In genomic region chr10:56598191-56598590, GRCm38 (mm10) we compare ENCODE assay signal across 15 mouse cellular contexts.
DNase-seq lines count a peak whose midpoint lies in the region; ATAC-seq and TF ChIP-seq lines count a peak whose summit lies in the region.
"Had no signal": no experiment of that assay in that cellular context is flagged by ENCODE, and none has a peak within 500 bp of the region (broad histone marks: within the 10 kb centered on the region; RNA-seq: fewer than 3 reads in every experiment).

No protein-coding gene starts in this region.

- H3K9me3 ChIP-seq in kidney, postnatal 0 days (replicated peaks; ENCODE audit: low read length) = no peaks in the 10 kb centered on the region
- H3K9me3 ChIP-seq in forebrain, embryonic 12.5 days = no peaks in the 10 kb centered on the region
- H3K9me3 ChIP-seq in forebrain, embryonic 13.5 days (replicated peaks) = no peaks in the 10 kb centered on the region
- H3K9me3 ChIP-seq: embryonic facial prominence, embryonic 13.5 days; liver, embryonic 13.5 days had no signal

- TF ChIP-seq CTCF in gastrocnemius, adult 2 months (IDR thresholded peaks at IDR 0.05) = no peak
- no peak for TF ChIP-seq CTCF in kidney, postnatal 0 days (IDR thresholded peaks at IDR 0.05; ENCODE audit: low read depth)

- H3K4me2 ChIP-seq in kidney, postnatal 0 days (ENCODE audit: low read length) = no peak overlapping the region
- H3K4me2 ChIP-seq in forebrain, embryonic 12.5 days = no peak overlapping the region
- H3K4me2 ChIP-seq in forebrain, embryonic 13.5 days = no peak overlapping the region
- H3K4me2 ChIP-seq: embryonic facial prominence, embryonic 13.5 days; liver, embryonic 13.5 days; midbrain, embryonic 11.5 days had no signal

- no peak for DNase-seq in gastrocnemius, adult 2 months
- DNase-seq in gastrocnemius, postnatal 4 days (ENCODE audit: low spot score in 2 of 2) = no peak
- DNase-seq in kidney, postnatal 0 days (ENCODE audit: low spot score) = peak; percentile 31
- DNase-seq in kidney, postnatal 25 days = no peak
- DNase-seq in 3T3-L1 (ENCODE audit: low read depth, low spot score) = peak; percentile 77
- peak; percentile 35 for DNase-seq in c-Kit-positive CD71-negative TER-119-negative erythroid progenitor cells, embryonic 14.5 days (ENCODE audit: low read depth)
- DNase-seq: cerebellum, postnatal 25 days; liver, embryonic 13.5 days; thymus, postnatal 36 days had no signal

- peak overlapping the region; percentile 80 for H3K27ac ChIP-seq in gastrocnemius, adult 2 months
- no peak overlapping the region for H3K27ac ChIP-seq in kidney, postnatal 0 days
- no peak overlapping the region for H3K27ac ChIP-seq in forebrain, embryonic 12.5 days
- H3K27ac ChIP-seq in forebrain, embryonic 13.5 days = no peak overlapping the region
- H3K27ac ChIP-seq: embryonic facial prominence, embryonic 13.5 days; liver, embryonic 13.5 days; stomach, postnatal 0 days had no signal

- ATAC-seq in kidney, postnatal 0 days (replicated peaks; ENCODE audit: low FRiP score, low read depth) = no peak
- ATAC-seq in forebrain, embryonic 12.5 days (ENCODE audit: low FRiP score) = no peak
- no peak for ATAC-seq in forebrain, embryonic 13.5 days
- ATAC-seq: forebrain, embryonic 16.5 days had no signal

- H3K4me3 ChIP-seq in gastrocnemius, adult 2 months = no peak overlapping the region
- no peak overlapping the region for H3K4me3 ChIP-seq in kidney, postnatal 0 days (replicated peaks; ENCODE audit: low read depth, low read length)
- H3K4me3 ChIP-seq in forebrain, embryonic 12.5 days (replicated peaks) = no peak overlapping the region
- H3K4me3 ChIP-seq in forebrain, embryonic 13.5 days = no peak overlapping the region
- H3K4me3 ChIP-seq: embryonic facial prominence, embryonic 13.5 days; liver, embryonic 13.5 days had no signal

- H3K9ac ChIP-seq in kidney, postnatal 0 days (ENCODE audit: low read depth, low read length) = no peak overlapping the region
- H3K9ac ChIP-seq in forebrain, embryonic 12.5 days = no peak overlapping the region
- H3K9ac ChIP-seq in forebrain, embryonic 13.5 days = no peak overlapping the region
- H3K9ac ChIP-seq: embryonic facial prominence, embryonic 13.5 days; liver, embryonic 13.5 days had no signal

- no peaks in the 10 kb centered on the region for H3K4me1 ChIP-seq in kidney, postnatal 0 days (replicated peaks; ENCODE audit: insufficient read depth, low read length)
- no peaks in the 10 kb centered on the region for H3K4me1 ChIP-seq in forebrain, embryonic 12.5 days
- H3K4me1 ChIP-seq in forebrain, embryonic 13.5 days = no peaks in the 10 kb centered on the region
- H3K4me1 ChIP-seq: liver, embryonic 13.5 days had no signal

- H3K36me3 ChIP-seq in kidney, postnatal 0 days (ENCODE audit: insufficient read depth, low read length) = no peaks in the 10 kb centered on the region
- H3K36me3 ChIP-seq in forebrain, embryonic 12.5 days (replicated peaks) = no peaks in the 10 kb centered on the region
- no peaks in the 10 kb centered on the region for H3K36me3 ChIP-seq in forebrain, embryonic 13.5 days (ENCODE audit: poor library complexity, severe bottlenecking)
- H3K36me3 ChIP-seq: embryonic facial prominence, embryonic 13.5 days; liver, embryonic 13.5 days had no signal

- intact Hi-C loops in gastrocnemius, adult 2 months (cut with DNase I) = loop anchor here (2.0 kb wide), 2 partner anchors 157 to 219 kb away; no protein-coding TSS in a partner anchor

- H3K27me3 ChIP-seq in kidney, postnatal 0 days (ENCODE audit: insufficient read depth, low read length) = no peaks in the 10 kb centered on the region
- H3K27me3 ChIP-seq in forebrain, embryonic 12.5 days = no peaks in the 10 kb centered on the region
- H3K27me3 ChIP-seq in forebrain, embryonic 13.5 days = no peaks in the 10 kb centered on the region
- H3K27me3 ChIP-seq: embryonic facial prominence, embryonic 13.5 days; liver, embryonic 13.5 days had no signal

- 55% methylated on average over 3 of the region's 3 CpGs for WGBS in kidney, postnatal 0 days
- WGBS in forebrain, embryonic 12.5 days = 82% methylated on average over 3 of the region's 3 CpGs
- 90% methylated on average over 3 of the region's 3 CpGs for WGBS in forebrain, embryonic 13.5 days

Comparison
In these comparisons a context has a peak if more than half of its experiments do, and no peak if none do; other contexts are left out.
1. DNase-seq: peak in kidney, postnatal 0 days (single experiment), 3T3-L1 (single experiment) and c-Kit-positive CD71-negative TER-119-negative erythroid progenitor cells, embryonic 14.5 days (single experiment); none in gastrocnemius, adult 2 months (single experiment), gastrocnemius, postnatal 4 days (0 of 2) and kidney, postnatal 25 days (0 of 2).